Mouse (Mus musculus) embryonic facial prominence, embryonic 10.5 days (tissue): ENCODE measurements around the gene Ccnk. TPM values are rescaled to one million over a fixed set of nuclear protein-coding genes. Genes with fewer than 3 reads are reported as not detected.

Source experiments
- DNase-seq: peaks from one replicate; pipeline ENCODE4 v3.0.0-alpha.2; 2017; ENCODE audit warnings: low spot score
- H3K27ac ChIP-seq: fragments of 300-500 bp; sonication (generic); replicated peaks from 2 replicates; pipeline ENCODE4 v1.5.1; 2016; ENCODE audit warnings: mild to moderate bottlenecking
- H3K27me3 ChIP-seq: fragments of 300-500 bp; sonication (generic); replicated peaks from 2 replicates; pipeline ENCODE4 v1.6.1; 2016; ENCODE audit warnings: low read depth, mild to moderate bottlenecking; ENCODE audit not compliant: poor library complexity, severe bottlenecking
- H3K36me3 ChIP-seq: fragments of 300-500 bp; sonication (generic); replicated peaks from 2 replicates; pipeline ENCODE4 v1.6.1; 2016; ENCODE audit warnings: mild to moderate bottlenecking, moderate library complexity
- H3K4me1 ChIP-seq: fragments of 300-500 bp; sonication (generic); 2 replicates; pipeline ENCODE4 v1.6.1; 2016
- H3K4me3 ChIP-seq: fragments of 300-500 bp; sonication (generic); 2 replicates; pipeline ENCODE4 v1.5.1; 2016; ENCODE audit warnings: mild to moderate bottlenecking, moderate library complexity
- H3K9me3 ChIP-seq: fragments of 300-500 bp; sonication (generic); 2 replicates; pipeline ENCODE4 v1.6.1; 2016; ENCODE audit warnings: mild to moderate bottlenecking
- WGBS: fragments of 180-500 bp; shearing (Covaris S2); methylation state at CpG from one replicate; pipeline ENCODE4 v1.1.7; 2016; 5-methylcytosine and 5-hydroxymethylcytosine counted together
- polyA plus RNA-seq: library from polyadenylated mRNA; unstranded; fragments of >200 nt; fragmentation: Nextera tagmentation; extraction: Ambion mirVana; gene quantifications from 2 replicates; pipeline ENCODE4 v1.2.1, GENCODE M21; 2016

Gene Ccnk
- polyA plus RNA-seq, 1 experiment from 2014 or later: 3.2 TPM

DNA sequence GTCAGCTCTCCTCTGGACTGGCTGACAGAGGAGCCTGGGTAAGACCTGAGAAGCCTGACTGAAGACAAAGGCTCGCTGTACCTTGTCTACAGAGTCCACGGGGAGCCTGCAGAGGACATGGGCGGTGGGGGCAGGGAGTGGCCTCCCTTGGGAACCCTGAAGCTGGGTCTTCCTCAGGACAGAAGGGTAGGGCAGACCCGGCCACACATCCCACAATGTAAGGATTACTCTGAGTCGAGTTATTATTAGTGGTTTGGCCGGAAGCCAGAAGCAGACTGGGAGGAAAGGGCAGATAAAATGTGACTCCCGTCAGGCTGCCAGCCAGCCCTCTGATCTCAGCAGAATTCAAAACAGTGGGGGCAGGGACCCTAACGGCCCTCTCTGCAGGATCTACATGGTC lies 65.4 kb downstream of the Ccnk start:
- H3K27me3 ChIP-seq: no peaks in the 10 kb centered on the region
- H3K9me3 ChIP-seq: no peaks in the 10 kb centered on the region
- peak overlapping the region; percentile 84 for H3K27ac ChIP-seq
- peaks cover 91% of the 10 kb centered on the region for H3K4me1 ChIP-seq
- H3K36me3 ChIP-seq: peaks cover 11% of the 10 kb centered on the region; the same call in 1 of the 2 replicates
- peak overlapping the region; percentile 29; the same call in 1 of the 2 replicates for H3K4me3 ChIP-seq
- 9% methylated on average over 8 of the region's 8 CpGs for WGBS
- peak; percentile 46 for DNase-seq

- 34% methylated on average over 9 of the region's 9 CpGs for WGBS
- Histone ChIP-seq H3K27ac (peak overlapping the region; percentile 84; the same call in 1 of the 2 replicates), H3K27me3 (no peaks in the 10 kb centered on the region), H3K4me3 (no peak overlapping the region), H3K4me1 (peaks cover 89% of the 10 kb centered on the region), H3K9me3 (no peaks in the 10 kb centered on the region), H3K36me3 (peaks cover 11% of the 10 kb centered on the region; the same call in 1 of the 2 replicates)
- no peak for DNase-seq
Measured at GRCm38 (mm10) chr12:108245579-108245978, 66.2 kb downstream of the Ccnk start.

GRCm38 (mm10) chr12:108246759-108247500 lies 67.6 kb downstream of the Ccnk start:
- no peak for DNase-seq
- Histone ChIP-seq H3K9me3 (no peaks in the 10 kb centered on the region), H3K4me3 (no peak overlapping the region), H3K27ac (0 out of 2 replicates have a peak overlapping the region, but pooled peaks have one; percentile 24), H3K27me3 (no peaks in the 10 kb centered on the region), H3K36me3 (peaks cover 11% of the 10 kb centered on the region; the same call in 1 of the 2 replicates), H3K4me1 (peaks cover 86% of the 10 kb centered on the region)
- 84% methylated on average over 10 of the region's 10 CpGs for WGBS

DNA sequence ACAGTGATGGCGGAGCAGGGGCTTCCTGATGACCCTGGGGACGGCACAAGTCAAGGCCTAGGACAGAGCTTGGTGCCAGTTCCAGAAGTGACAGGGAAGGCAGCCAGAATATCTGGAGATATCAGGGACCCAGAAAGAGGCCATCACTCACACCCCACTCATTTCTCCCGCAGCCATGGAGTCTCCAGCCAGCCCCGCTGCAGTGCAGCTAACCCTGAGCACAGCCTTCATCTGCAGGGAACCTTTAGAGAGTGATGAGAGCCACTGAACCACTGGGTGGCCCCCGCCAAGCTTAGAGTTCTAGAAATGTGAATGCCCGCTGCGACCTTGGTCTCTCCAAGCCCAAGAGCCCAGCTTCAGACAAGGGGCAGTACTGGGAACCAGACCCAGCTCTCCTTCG lies 69.6 kb downstream of the Ccnk start:
- H3K4me3 ChIP-seq: no peak overlapping the region
- H3K9me3 ChIP-seq: no peaks in the 10 kb centered on the region
- DNase-seq: no peak
- 95% methylated on average over 8 of the region's 8 CpGs for WGBS
- no peak overlapping the region for H3K27ac ChIP-seq
- H3K36me3 ChIP-seq: peaks cover 11% of the 10 kb centered on the region; the same call in 1 of the 2 replicates
- peaks cover 87% of the 10 kb centered on the region for H3K4me1 ChIP-seq
- no peaks in the 10 kb centered on the region for H3K27me3 ChIP-seq

DNA sequence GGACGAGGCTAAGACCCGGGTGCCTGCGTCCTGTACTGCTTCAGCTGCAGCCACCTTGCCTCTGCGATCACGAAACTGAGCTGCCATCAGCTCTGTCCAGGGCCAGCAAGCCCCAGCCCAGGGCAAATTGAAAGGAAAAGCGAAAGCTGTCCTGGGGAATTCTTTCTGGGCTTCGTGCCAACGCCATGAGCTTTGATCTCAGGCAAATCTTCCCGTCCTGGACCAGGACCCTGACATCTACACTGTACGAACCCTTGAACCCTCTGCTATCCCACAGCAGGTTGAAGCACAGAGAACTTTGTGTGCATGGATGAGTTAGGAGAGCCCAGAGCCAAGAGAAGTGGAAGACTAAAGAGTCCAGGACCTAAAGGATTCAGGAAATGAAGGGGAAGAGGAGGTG lies 70.1 kb downstream of the Ccnk start:
- Histone ChIP-seq H3K36me3 (peaks cover 11% of the 10 kb centered on the region; the same call in 1 of the 2 replicates), H3K4me3 (no peak overlapping the region), H3K27me3 (no peaks in the 10 kb centered on the region), H3K27ac (no peak overlapping the region), H3K4me1 (peaks cover 87% of the 10 kb centered on the region), H3K9me3 (no peaks in the 10 kb centered on the region)
- no peak for DNase-seq
- 86% methylated on average over 10 of the region's 10 CpGs for WGBS

- 88% methylated on average over 31 of the region's 31 CpGs for WGBS
- Histone ChIP-seq H3K27me3 (no peaks in the 10 kb centered on the region), H3K27ac (no peak overlapping the region; the same call in 1 of the 2 replicates), H3K4me1 (peaks cover 85% of the 10 kb centered on the region), H3K36me3 (peaks cover 11% of the 10 kb centered on the region; the same call in 1 of the 2 replicates), H3K4me3 (no peak overlapping the region), H3K9me3 (no peaks in the 10 kb centered on the region)
- DNase-seq: no peak
Measured at GRCm38 (mm10) chr12:108251034-108251792, 71.8 kb downstream of the Ccnk start.

GRCm38 (mm10) chr12:108251825-108252542 lies 72.6 kb downstream of the Ccnk start:
- Histone ChIP-seq H3K36me3 (peaks cover 11% of the 10 kb centered on the region; the same call in 1 of the 2 replicates), H3K27me3 (no peaks in the 10 kb centered on the region), H3K4me1 (peaks cover 85% of the 10 kb centered on the region), H3K4me3 (no peak overlapping the region), H3K27ac (peak overlapping the region; percentile 45; the same call in 1 of the 2 replicates), H3K9me3 (no peaks in the 10 kb centered on the region)
- 76% methylated on average over 15 of the region's 15 CpGs for WGBS
- DNase-seq: no peak

Other genes with a start within 250 kb of the Ccnk start
- gene Bcl11b, start 176.0 kb upstream of the Ccnk start, polyA plus RNA-seq: 7.3 and 10.4 TPM in 2 replicates
- gene Setd3, start 265 bp upstream of the Ccnk start, polyA plus RNA-seq: 79.6 and 81.5 TPM in 2 replicates
- gene Ccdc85c, start 95.8 kb downstream of the Ccnk start, polyA plus RNA-seq: 11.4 and 12.1 TPM in 2 replicates
- 0.72 and 0.99 TPM in 2 replicates for gene Hhipl1, start 126.7 kb downstream of the Ccnk start, polyA plus RNA-seq
- 3.9 and 5.8 TPM in 2 replicates for gene Cyp46a1, start 154.8 kb downstream of the Ccnk start, polyA plus RNA-seq
- 70.6 and 74.1 TPM in 2 replicates for gene Eml1, start 191.4 kb downstream of the Ccnk start, polyA plus RNA-seq